Mouse (Mus musculus) liver, embryonic 15.5 days (tissue): ENCODE results near the gene 9030025P20Rik. TPM values are rescaled to one million over a fixed set of nuclear protein-coding genes. Genes with fewer than 3 reads are reported as not detected.
"Not testable (repeated sequence)": the region's sequence is repeated elsewhere in the genome, so short reads cannot be mapped to it uniquely, and the experiment has no call there.

Source experiments
- ATAC-seq: fragments of 200-750 bp; cut with Nextera tagmentation; 2 replicates; pipeline ENCODE4 v1.8.0; 2017; ENCODE audit warnings: moderate number of reproducible peaks, mild to moderate bottlenecking, moderate library complexity; ENCODE audit not compliant: insufficient read depth
- H3K27ac ChIP-seq: fragments of 300-500 bp; sonication (generic); replicated peaks from 2 replicates; pipeline ENCODE4 v1.5.1; 2015; ENCODE audit warnings: mild to moderate bottlenecking, inconsistent platforms
- H3K27me3 ChIP-seq: fragments of 300-500 bp; sonication (generic); 2 replicates; pipeline ENCODE4 v1.6.1; 2015; ENCODE audit warnings: mild to moderate bottlenecking, inconsistent platforms
- H3K36me3 ChIP-seq: fragments of 300-500 bp; sonication (generic); replicated peaks from 2 replicates; pipeline ENCODE4 v1.6.1; 2015; ENCODE audit warnings: moderate library complexity, mild to moderate bottlenecking, inconsistent platforms
- H3K4me1 ChIP-seq: fragments of 300-500 bp; sonication (generic); replicated peaks from 2 replicates; pipeline ENCODE4 v1.6.1; 2015; ENCODE audit warnings: inconsistent platforms
- H3K4me2 ChIP-seq: fragments of 300-500 bp; sonication (generic); 2 replicates; pipeline ENCODE4 v1.6.1; 2015; ENCODE audit warnings: moderate library complexity, mild to moderate bottlenecking, inconsistent platforms
- H3K4me3 ChIP-seq: fragments of 300-500 bp; sonication (generic); replicated peaks from 2 replicates; pipeline ENCODE4 v1.5.1; 2015; ENCODE audit warnings: mild to moderate bottlenecking, inconsistent platforms
- H3K9ac ChIP-seq: fragments of 300-500 bp; sonication (generic); 2 replicates; pipeline ENCODE4 v1.6.1; 2015; ENCODE audit warnings: moderate library complexity, mild to moderate bottlenecking, inconsistent platforms
- H3K9me3 ChIP-seq: fragments of 300-500 bp; sonication (generic); replicated peaks from 2 replicates; pipeline ENCODE4 v1.6.1; 2016; ENCODE audit warnings: inconsistent platforms
- WGBS: fragments of 180-500 bp; shearing (Covaris S2); methylation state at CpG from one replicate; pipeline ENCODE4 v1.1.7; 2015; ENCODE audit warnings: mixed read lengths; ENCODE audit not compliant: insufficient replicate concordance; 5-methylcytosine and 5-hydroxymethylcytosine counted together
- polyA plus RNA-seq: library from polyadenylated mRNA; unstranded; fragments of >200 nt; fragmentation: Nextera tagmentation; extraction: Ambion mirVana; gene quantifications from 2 replicates; pipeline ENCODE4 v1.2.1, GENCODE M21; 2015

The 9030025P20Rik gene
- 3.7 and 5.1 TPM in 2 replicates for polyA plus RNA-seq

DNA sequence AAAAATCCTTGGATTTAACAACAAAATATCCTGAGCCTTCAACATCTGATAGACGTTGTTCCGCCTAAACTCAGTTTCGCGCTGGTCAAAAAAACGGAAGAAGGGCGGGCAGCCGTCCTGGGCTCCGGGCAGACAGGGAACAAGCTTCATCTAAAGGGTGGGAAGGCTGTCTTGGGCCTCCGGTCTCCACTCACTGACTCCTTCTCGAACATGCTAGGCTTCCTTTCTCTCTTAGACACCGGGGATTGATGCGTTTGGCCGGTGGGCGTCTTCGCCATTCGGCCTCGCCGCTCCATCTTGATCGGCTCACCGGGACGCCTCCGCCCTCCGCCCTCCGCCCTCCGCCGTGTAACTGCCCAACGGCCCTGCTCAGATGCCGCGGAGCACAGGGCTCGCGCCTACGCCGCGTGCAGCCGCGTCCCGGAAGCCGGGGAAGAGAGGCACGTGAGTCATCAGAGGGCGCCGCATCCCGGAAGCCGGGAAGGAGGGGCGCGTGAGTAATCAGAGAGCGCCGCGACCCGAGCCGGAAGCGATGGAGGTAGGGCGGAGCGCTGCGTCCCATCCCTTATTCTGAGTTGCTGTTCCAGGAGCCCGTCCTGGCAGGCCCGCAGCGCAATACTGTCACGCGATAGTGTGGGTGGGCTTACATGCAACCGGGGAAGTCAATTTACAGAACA is at the start of gene 9030025P20Rik, which contains the start of gene Gm3417:
Gene 9030025P20Rik (plus strand): TSS at position 107 of the 677 bp plus-strand sequence.
Gene Gm3417 (minus strand): TSS at position 429 of the 677 bp plus-strand sequence.
- H3K27ac ChIP-seq, H3K9ac ChIP-seq, H3K4me1 ChIP-seq, H3K9me3 ChIP-seq, H3K36me3 ChIP-seq, H3K27me3 ChIP-seq: not testable (repeated sequence)
- ATAC-seq: peak; percentile 95
- no CpG with 5 or more reads among the region's 60 CpGs for WGBS
- H3K4me2 ChIP-seq: peak within 1 kb of the TSS; percentile 46; the same call in 1 of the 2 replicates
- H3K4me3 ChIP-seq: peak within 1 kb of the TSS; percentile 35

GRCm38 (mm10) chr17:14928631-14929030 is 49.6 kb upstream of the 9030025P20Rik start:
- H3K9me3 ChIP-seq: no peaks in the 10 kb centered on the region
- H3K27ac ChIP-seq: no peak overlapping the region
- no peaks in the 10 kb centered on the region for H3K36me3 ChIP-seq
- no peak for ATAC-seq
- 67% methylated on average over 5 of the region's 5 CpGs for WGBS
- no peaks in the 10 kb centered on the region for H3K27me3 ChIP-seq
- no peak overlapping the region for H3K4me2 ChIP-seq
- H3K4me3 ChIP-seq: no peak overlapping the region
- no peak overlapping the region for H3K9ac ChIP-seq
- H3K4me1 ChIP-seq: no peaks in the 10 kb centered on the region

GRCm38 (mm10) chr17:14930697-14931096 is 47.6 kb upstream of the 9030025P20Rik start:
- H3K36me3 ChIP-seq: no peaks in the 10 kb centered on the region
- H3K4me2 ChIP-seq: no peak overlapping the region
- H3K27ac ChIP-seq: no peak overlapping the region
- H3K27me3 ChIP-seq: no peaks in the 10 kb centered on the region
- 29% methylated on average over 7 of the region's 7 CpGs for WGBS
- ATAC-seq: no peak
- H3K9ac ChIP-seq: no peak overlapping the region
- no peak overlapping the region for H3K4me3 ChIP-seq
- H3K9me3 ChIP-seq: no peaks in the 10 kb centered on the region
- no peaks in the 10 kb centered on the region for H3K4me1 ChIP-seq

- Histone ChIP-seq H3K9ac (no peak overlapping the region), H3K27me3 (no peaks in the 10 kb centered on the region), H3K4me1 (no peaks in the 10 kb centered on the region), H3K4me2 (no peak overlapping the region), H3K36me3 (no peaks in the 10 kb centered on the region), H3K9me3 (no peaks in the 10 kb centered on the region), H3K4me3 (no peak overlapping the region), H3K27ac (no peak overlapping the region)
- ATAC-seq: no peak
- WGBS: 48% methylated on average over 5 of the region's 5 CpGs
Measured at GRCm38 (mm10) chr17:14931469-14931868, 46.8 kb upstream of the 9030025P20Rik start.

DNA sequence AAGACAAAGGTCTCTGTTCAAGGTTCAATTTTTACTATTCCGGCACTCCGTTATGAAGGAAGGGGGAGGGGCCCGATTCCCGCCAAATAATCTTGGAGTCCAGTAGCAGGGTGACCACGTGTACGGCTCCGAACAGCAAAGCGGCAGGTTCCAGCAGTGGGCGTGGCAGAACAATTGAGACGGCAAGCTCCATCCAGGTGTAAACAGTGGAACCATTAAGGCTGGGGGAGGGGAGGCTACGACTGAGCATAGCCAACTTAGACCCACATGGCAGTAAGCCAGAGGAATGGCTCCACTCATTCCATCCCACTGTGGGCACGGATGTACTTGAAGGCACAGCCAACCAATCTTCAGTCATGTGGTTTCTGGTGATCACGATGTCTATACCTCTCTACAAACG is 43.0 kb upstream of the 9030025P20Rik start:
- not testable (repeated sequence) for H3K9ac ChIP-seq, H3K4me3 ChIP-seq, H3K4me1 ChIP-seq, H3K27me3 ChIP-seq, H3K36me3 ChIP-seq, H3K4me2 ChIP-seq, ATAC-seq, H3K9me3 ChIP-seq, H3K27ac ChIP-seq
- WGBS: 66% methylated on average over 14 of the region's 14 CpGs

DNA sequence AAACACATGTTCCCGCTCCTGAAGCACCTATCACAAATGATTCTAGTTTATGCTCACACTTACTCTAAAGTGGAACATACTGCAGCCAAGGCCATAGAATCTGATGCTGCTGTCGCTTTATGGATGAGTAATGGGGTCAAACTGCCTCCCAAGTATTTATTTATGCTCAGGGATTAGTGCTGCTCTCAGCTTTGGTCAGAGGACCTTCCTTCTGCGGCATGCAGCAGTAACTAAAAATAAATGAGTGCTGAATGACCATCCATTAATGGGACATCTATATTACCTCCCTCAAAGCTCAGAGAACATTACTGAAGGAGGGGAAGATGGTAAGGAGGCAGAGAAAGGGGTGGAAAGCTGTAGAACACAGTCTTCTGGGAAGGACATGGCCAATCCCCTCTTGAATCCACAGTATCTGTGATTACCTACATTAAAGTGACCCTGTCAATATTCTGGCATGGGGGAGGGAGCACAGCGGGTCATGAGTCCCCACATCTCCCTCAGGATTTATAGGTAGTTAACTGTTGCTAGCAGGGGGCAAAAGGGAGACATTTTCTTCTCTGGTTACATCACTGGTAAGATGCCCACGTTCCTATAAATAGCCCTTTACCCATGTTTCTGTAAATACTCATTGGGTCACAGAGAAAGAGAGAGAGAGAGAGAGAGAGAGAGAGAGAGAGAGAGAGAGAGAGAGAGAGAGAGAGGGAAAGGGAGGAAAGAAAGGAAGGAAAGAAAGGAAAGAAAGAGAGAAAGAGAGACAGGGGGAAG is 42.2 kb upstream of the 9030025P20Rik start:
- WGBS: 58% methylated on average over 5 of the region's 5 CpGs
- H3K4me1 ChIP-seq: no peaks in the 10 kb centered on the region
- no peak overlapping the region for H3K4me3 ChIP-seq
- H3K36me3 ChIP-seq: no peaks in the 10 kb centered on the region
- ATAC-seq: no peak
- H3K27ac ChIP-seq: no peak overlapping the region
- H3K9ac ChIP-seq: no peak overlapping the region
- no peaks in the 10 kb centered on the region for H3K27me3 ChIP-seq
- no peak overlapping the region for H3K4me2 ChIP-seq
- H3K9me3 ChIP-seq: no peaks in the 10 kb centered on the region

- not testable (repeated sequence) for ATAC-seq, H3K27ac ChIP-seq, H3K9ac ChIP-seq, H3K9me3 ChIP-seq, H3K27me3 ChIP-seq
- WGBS: 63% methylated on average over 6 of the region's 6 CpGs
- H3K36me3 ChIP-seq: peaks cover 22% of the 10 kb centered on the region
- peaks cover 27% of the 10 kb centered on the region for H3K4me1 ChIP-seq
- H3K4me3 ChIP-seq: peak overlapping the region; percentile 77
- H3K4me2 ChIP-seq: peak overlapping the region; percentile 96
Measured at GRCm38 (mm10) chr17:14942181-14942580, 36.1 kb upstream of the 9030025P20Rik start.

GRCm38 (mm10) chr17:14943009-14943728 is 35.1 kb upstream of the 9030025P20Rik start, which contains the start of the genes Wdr27 and 1600012H06Rik:
TSS of gene Wdr27 (minus strand) at chr17:14943158.
TSS of gene 1600012H06Rik (plus strand) at chr17:14943184.
- peak within 1 kb of the TSS; percentile 81 for H3K27ac ChIP-seq
- ATAC-seq: peak; percentile 96
- peak within 1 kb of the TSS; percentile 96 for H3K4me2 ChIP-seq
- H3K9me3 ChIP-seq: no peaks in the 10 kb centered on the region
- peak within 1 kb of the TSS; percentile 82 for H3K9ac ChIP-seq
- no peaks in the 10 kb centered on the region for H3K27me3 ChIP-seq
- peaks cover 25% of the 10 kb centered on the region for H3K36me3 ChIP-seq
- peak within 1 kb of the TSS; percentile 77 for H3K4me3 ChIP-seq
- under 1% methylated on average over 54 of the region's 54 CpGs for WGBS
- H3K4me1 ChIP-seq: peaks cover 27% of the 10 kb centered on the region

- Histone ChIP-seq H3K9me3 (no peaks in the 10 kb centered on the region), H3K36me3 (peaks cover 30% of the 10 kb centered on the region), H3K4me2 (peak overlapping the region; percentile 96), H3K4me3 (peak overlapping the region; percentile 77), H3K9ac (peak overlapping the region; percentile 82), H3K4me1 (peaks cover 27% of the 10 kb centered on the region), H3K27me3 (no peaks in the 10 kb centered on the region), H3K27ac (peak overlapping the region; percentile 81)
- peak; percentile 1; the same call in 1 of the 2 replicates for ATAC-seq
- WGBS: 10% methylated on average over 16 of the region's 16 CpGs
Measured at GRCm38 (mm10) chr17:14943729-14944059, 34.6 kb upstream of the 9030025P20Rik start.

DNA sequence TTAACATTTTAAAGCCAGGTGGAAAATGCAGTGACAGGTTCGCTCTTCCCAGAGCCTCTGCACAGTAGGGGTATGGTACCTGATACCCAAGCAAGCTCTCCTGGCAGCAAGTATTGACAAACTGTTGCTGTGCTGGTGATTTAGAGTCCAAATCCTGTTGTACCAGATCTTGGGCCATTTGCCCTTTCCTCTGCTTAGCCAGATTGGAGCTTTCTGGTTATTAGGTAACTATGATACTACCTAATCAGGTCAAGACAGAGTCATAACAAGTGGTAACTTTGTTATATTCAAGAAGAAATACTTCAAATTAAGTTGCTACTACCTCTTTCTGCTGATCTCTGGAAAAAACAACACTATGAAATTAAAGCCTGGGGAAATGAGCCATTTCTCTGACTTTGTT is 33.7 kb upstream of the 9030025P20Rik start:
- no peak overlapping the region for H3K9ac ChIP-seq
- peak overlapping the region; percentile 96 for H3K4me2 ChIP-seq
- H3K27ac ChIP-seq: no peak overlapping the region
- WGBS: 89% methylated on average over 1 of the region's 1 CpGs
- H3K4me3 ChIP-seq: peak overlapping the region; percentile 77; the same call in 1 of the 2 replicates
- H3K27me3 ChIP-seq: no peaks in the 10 kb centered on the region
- no peak for ATAC-seq
- peaks cover 37% of the 10 kb centered on the region for H3K36me3 ChIP-seq
- H3K9me3 ChIP-seq: no peaks in the 10 kb centered on the region
- peaks cover 27% of the 10 kb centered on the region for H3K4me1 ChIP-seq
